Mouse (Mus musculus) hindbrain, embryonic 10.5 days (tissue): ENCODE measurements around the gene Hist1h2bb. TPM values are rescaled to one million over a fixed set of nuclear protein-coding genes. Genes with fewer than 3 reads are reported as not detected.
"Not testable (repeated sequence)": the region's sequence is repeated elsewhere in the genome, so short reads cannot be mapped to it uniquely, and the experiment has no call there.

Source experiments
- DNase-seq: peaks from one replicate; pipeline ENCODE4 v3.0.0-alpha.2; 2017; ENCODE audit warnings: low spot score
- H3K27ac ChIP-seq: fragments of 300-500 bp; sonication (generic); 2 replicates; pipeline ENCODE4 v1.5.1; 2016; ENCODE audit warnings: mild to moderate bottlenecking, moderate library complexity
- H3K27me3 ChIP-seq: fragments of 300-500 bp; sonication (generic); 2 replicates; pipeline ENCODE4 v1.6.1; 2016; ENCODE audit warnings: mild to moderate bottlenecking; ENCODE audit not compliant: poor library complexity, insufficient read depth, severe bottlenecking
- H3K36me3 ChIP-seq: fragments of 300-500 bp; sonication (generic); 2 replicates; pipeline ENCODE4 v1.6.1; 2016; ENCODE audit warnings: mild to moderate bottlenecking, moderate library complexity
- H3K4me1 ChIP-seq: fragments of 300-500 bp; sonication (generic); replicated peaks from 2 replicates; pipeline ENCODE4 v1.6.1; 2016; ENCODE audit warnings: mild to moderate bottlenecking
- H3K4me3 ChIP-seq: fragments of 300-500 bp; sonication (generic); 2 replicates; pipeline ENCODE4 v1.5.1; 2016; ENCODE audit warnings: mild to moderate bottlenecking, moderate library complexity
- H3K9me3 ChIP-seq: fragments of 300-500 bp; sonication (generic); 2 replicates; pipeline ENCODE4 v1.6.1; 2016; ENCODE audit warnings: mild to moderate bottlenecking, moderate library complexity
- WGBS: fragments of 180-500 bp; shearing (Covaris S2); methylation state at CpG from one replicate; pipeline ENCODE4 v1.1.7; 2016; 5-methylcytosine and 5-hydroxymethylcytosine counted together
- polyA plus RNA-seq: library from polyadenylated mRNA; unstranded; fragments of >200 nt; fragmentation: Nextera tagmentation; extraction: Ambion mirVana; gene quantifications from 2 replicates; pipeline ENCODE4 v1.2.1, GENCODE M21; 2016

Hist1h2bb gene
- polyA plus RNA-seq, 1 experiment from 2014 or later: 1.8 TPM

GRCm38 (mm10) chr13:23745381-23746161, 963 bp upstream of the Hist1h2bb start, which contains the start of gene Hist1h3c:
TSS of gene Hist1h3c (minus strand) at chr13:23745602.
- H3K27ac ChIP-seq: peak within 1 kb of the TSS; percentile 97
- WGBS: 1% methylated on average over 28 of the region's 28 CpGs
- H3K4me1 ChIP-seq: peaks cover 29% of the 10 kb centered on the region
- no peaks in the 10 kb centered on the region for H3K9me3 ChIP-seq
- H3K4me3 ChIP-seq: peak within 1 kb of the TSS; percentile 59
- H3K27me3 ChIP-seq: no peaks in the 10 kb centered on the region
- peak; percentile 80 for DNase-seq
- no peaks in the 10 kb centered on the region for H3K36me3 ChIP-seq

GRCm38 (mm10) chr13:23747081-23747891, 752 bp downstream of the Hist1h2bb start:
- DNase-seq: no peak

DNA sequence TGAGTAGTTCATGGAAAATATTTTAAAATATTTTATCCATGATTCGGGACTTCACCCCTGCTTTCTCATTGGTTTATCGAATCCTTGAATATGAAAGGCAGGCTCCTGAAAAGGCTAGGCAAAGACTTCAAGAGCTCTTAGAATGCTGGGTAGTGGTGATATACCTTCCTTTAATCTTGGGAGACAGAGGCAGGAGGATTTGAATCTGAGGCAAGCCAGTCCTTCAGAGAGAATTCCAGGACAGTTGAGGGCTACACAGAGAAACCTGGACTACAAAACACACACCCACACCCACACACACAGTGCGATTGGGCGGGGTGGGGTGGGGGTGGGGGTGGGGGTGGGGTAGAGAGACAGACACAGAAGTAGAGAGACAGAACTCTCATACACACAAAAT, 1.4 kb downstream of the Hist1h2bb start:
- WGBS: 8% methylated on average over 4 of the region's 4 CpGs
- Histone ChIP-seq H3K36me3 (no peaks in the 10 kb centered on the region), H3K4me1 (peaks cover 35% of the 10 kb centered on the region), H3K9me3 (no peaks in the 10 kb centered on the region), H3K4me3 (peak overlapping the region; percentile 59), H3K27me3 (no peaks in the 10 kb centered on the region), H3K27ac (peak overlapping the region; percentile 97)
- peak; percentile 57 for DNase-seq

More at GRCm38 (mm10) chr13:23747081-23747891, 752 bp downstream of the Hist1h2bb start:
- Histone ChIP-seq H3K9me3 (no peaks in the 10 kb centered on the region), H3K4me1 (peaks cover 32% of the 10 kb centered on the region), H3K4me3 (peak overlapping the region; percentile 59), H3K27me3 (no peaks in the 10 kb centered on the region), H3K27ac (peak overlapping the region; percentile 97), H3K36me3 (no peaks in the 10 kb centered on the region)
- WGBS: 4% methylated on average over 13 of the region's 13 CpGs

GRCm38 (mm10) chr13:23749563-23750121, 3.1 kb downstream of the Hist1h2bb start:
- Histone ChIP-seq H3K36me3 (no peaks in the 10 kb centered on the region), H3K27ac (peak overlapping the region; percentile 97), H3K4me1 (peaks cover 37% of the 10 kb centered on the region), H3K27me3 (no peaks in the 10 kb centered on the region), H3K9me3 (no peaks in the 10 kb centered on the region), H3K4me3 (no peak overlapping the region)
- DNase-seq: no peak
- 96% methylated on average over 5 of the region's 5 CpGs for WGBS

DNA sequence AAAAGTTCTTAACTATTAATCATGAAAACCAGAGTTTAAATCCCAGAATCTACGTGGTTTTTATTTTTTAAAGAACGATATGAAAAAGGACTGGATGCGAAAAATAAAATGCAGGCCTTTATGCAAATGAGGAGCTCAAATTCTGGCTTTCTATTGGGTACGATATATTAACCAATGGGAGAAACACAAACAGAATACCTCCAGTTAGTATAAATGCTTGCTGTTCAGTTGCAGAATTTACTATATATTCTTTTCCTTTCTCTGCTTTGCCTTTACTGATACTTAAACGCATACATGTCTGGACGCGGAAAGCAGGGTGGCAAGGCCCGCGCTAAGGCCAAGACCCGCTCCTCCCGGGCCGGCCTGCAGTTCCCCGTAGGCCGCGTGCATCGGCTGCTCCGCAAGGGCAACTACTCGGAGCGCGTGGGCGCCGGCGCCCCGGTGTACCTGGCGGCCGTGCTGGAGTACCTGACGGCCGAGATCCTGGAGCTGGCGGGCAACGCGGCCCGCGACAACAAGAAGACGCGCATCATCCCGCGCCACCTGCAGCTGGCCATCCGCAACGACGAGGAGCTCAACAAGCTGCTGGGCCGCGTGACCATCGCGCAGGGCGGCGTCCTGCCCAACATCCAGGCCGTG, 4.4 kb downstream of the Hist1h2bb start, which contains the start of gene Hist1h2ab:
Gene Hist1h2ab, plus strand, starts transcription at position 288 of the 639 bp plus-strand sequence.
- DNase-seq: peak; percentile 77
- peaks cover 36% of the 10 kb centered on the region for H3K4me1 ChIP-seq
- not testable (repeated sequence) for H3K27me3 ChIP-seq, H3K36me3 ChIP-seq, H3K9me3 ChIP-seq
- peak within 1 kb of the TSS; percentile 97 for H3K27ac ChIP-seq
- WGBS: under 1% methylated on average over 32 of the region's 47 CpGs
- H3K4me3 ChIP-seq: peak within 1 kb of the TSS; percentile 55

GRCm38 (mm10) chr13:23751478-23751956, 5.0 kb downstream of the Hist1h2bb start:
- 1% methylated on average over 11 of the region's 11 CpGs for WGBS
- peak overlapping the region; percentile 97 for H3K27ac ChIP-seq
- no peaks in the 10 kb centered on the region for H3K36me3 ChIP-seq
- peak; percentile 33 for DNase-seq
- no peaks in the 10 kb centered on the region for H3K9me3 ChIP-seq
- H3K4me1 ChIP-seq: peaks cover 36% of the 10 kb centered on the region
- H3K27me3 ChIP-seq: no peaks in the 10 kb centered on the region
- H3K4me3 ChIP-seq: peak overlapping the region; percentile 55

- not testable (repeated sequence) for H3K9me3 ChIP-seq, H3K36me3 ChIP-seq, H3K27me3 ChIP-seq
- Histone ChIP-seq H3K4me3 (peak within 1 kb of the TSS; percentile 55), H3K4me1 (peaks cover 35% of the 10 kb centered on the region), H3K27ac (peak within 1 kb of the TSS; percentile 97)
- DNase-seq: peak; percentile 93
- WGBS: 0% methylated on average over 25 of the region's 47 CpGs
Measured at GRCm38 (mm10) chr13:23752067-23752741, 5.7 kb downstream of the Hist1h2bb start, which contains the start of gene Hist1h3b. TSS of gene Hist1h3b (plus strand) at chr13:23752267.

- Histone ChIP-seq H3K27me3 (no peaks in the 10 kb centered on the region), H3K4me3 (peak overlapping the region; percentile 51), H3K9me3 (no peaks in the 10 kb centered on the region), H3K27ac (peak overlapping the region; percentile 89), H3K4me1 (peaks cover 35% of the 10 kb centered on the region), H3K36me3 (no peaks in the 10 kb centered on the region)
- 2% methylated on average over 6 of the region's 6 CpGs for WGBS
- DNase-seq: no peak
Measured at GRCm38 (mm10) chr13:23752742-23753172, 6.2 kb downstream of the Hist1h2bb start.

DNA sequence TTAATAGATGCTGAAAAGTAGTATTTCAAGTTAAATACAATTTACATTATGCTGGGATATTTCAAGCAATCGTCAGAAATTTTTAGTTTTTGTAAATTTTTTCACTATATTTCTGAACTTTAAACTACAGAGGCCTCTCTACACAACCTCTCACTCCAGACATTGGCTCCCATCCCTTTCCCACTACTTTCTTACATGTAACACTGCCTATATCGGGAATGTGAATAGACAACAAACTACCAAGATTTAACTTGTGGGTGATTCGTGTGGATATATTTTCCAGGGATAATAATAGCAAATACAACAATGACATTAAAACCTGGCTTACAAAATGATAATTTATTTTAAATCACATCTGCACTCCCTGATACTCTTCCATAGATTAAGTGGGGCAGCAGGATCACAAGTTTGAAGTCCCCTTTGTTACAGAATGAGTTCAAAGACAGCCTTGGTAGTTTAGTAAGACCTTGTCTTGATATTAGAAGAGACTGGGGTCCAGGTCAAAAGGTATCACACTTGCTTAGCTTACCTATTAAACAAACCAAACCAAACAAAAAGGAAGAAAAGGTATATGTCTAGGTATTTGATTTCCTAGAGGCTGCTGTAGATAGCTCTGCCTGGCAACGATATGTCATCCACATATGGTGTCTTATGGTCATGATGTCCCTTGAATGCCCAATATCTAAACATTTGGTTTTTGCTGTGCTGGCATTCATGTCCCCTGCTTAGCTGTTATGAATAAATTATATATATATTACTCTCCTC, 7.0 kb downstream of the Hist1h2bb start:
- H3K4me1 ChIP-seq: peaks cover 34% of the 10 kb centered on the region
- H3K27me3 ChIP-seq: no peaks in the 10 kb centered on the region
- WGBS: 59% methylated on average over 4 of the region's 4 CpGs
- peak overlapping the region; percentile 89 for H3K27ac ChIP-seq
- H3K9me3 ChIP-seq: no peaks in the 10 kb centered on the region
- no peaks in the 10 kb centered on the region for H3K36me3 ChIP-seq
- peak overlapping the region; percentile 51 for H3K4me3 ChIP-seq
- no peak for DNase-seq

DNA sequence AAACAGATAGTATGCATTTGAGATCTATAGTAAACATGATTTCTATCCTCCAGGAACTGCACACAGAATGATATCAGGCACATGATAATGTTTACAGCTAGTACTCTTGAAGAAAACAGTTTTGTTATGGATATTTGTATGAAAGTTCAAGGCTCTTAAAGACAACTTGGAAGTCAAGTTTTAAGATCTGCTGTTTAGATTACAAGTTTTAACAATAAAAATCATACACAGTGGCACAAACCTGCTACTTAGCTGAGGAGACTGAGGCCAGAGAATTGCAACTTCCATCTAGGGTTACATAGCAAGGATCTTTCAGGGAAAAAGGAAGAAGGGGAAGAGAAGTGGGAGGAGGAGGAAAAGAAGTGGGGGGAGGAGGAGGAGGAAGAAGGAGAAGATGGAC, 8.5 kb downstream of the Hist1h2bb start:
- peak overlapping the region; percentile 90 for H3K27ac ChIP-seq

GRCm38 (mm10) chr13:23756790-23757189, 10.3 kb downstream of the Hist1h2bb start, which contains the start of gene Hist1h4b:
TSS of gene Hist1h4b (plus strand) at chr13:23757013.
- H3K27me3 ChIP-seq: no peaks in the 10 kb centered on the region
- DNase-seq: peak; percentile 92
- H3K9me3 ChIP-seq: no peaks in the 10 kb centered on the region
- peak within 1 kb of the TSS; percentile 90 for H3K27ac ChIP-seq
- peaks cover 46% of the 10 kb centered on the region for H3K4me1 ChIP-seq
- under 1% methylated on average over 20 of the region's 22 CpGs for WGBS
- peak within 1 kb of the TSS; percentile 51 for H3K4me3 ChIP-seq
- no peaks in the 10 kb centered on the region for H3K36me3 ChIP-seq

More for the DNA sequence above, 8.5 kb downstream of the Hist1h2bb start:
- H3K36me3 ChIP-seq: no peaks in the 10 kb centered on the region
- H3K4me1 ChIP-seq: peaks cover 37% of the 10 kb centered on the region
- no peaks in the 10 kb centered on the region for H3K9me3 ChIP-seq
- H3K27me3 ChIP-seq: no peaks in the 10 kb centered on the region
- no peak for DNase-seq
- H3K4me3 ChIP-seq: no peak overlapping the region
